In genomic region chr3:96268051-96268775, GRCm38 (mm10) we compare ENCODE assay signal across 8 mouse cellular contexts. TPM values are rescaled to one million over a fixed set of nuclear protein-coding genes. Genes with fewer than 3 reads are reported as not detected.
DNase-seq lines count a peak whose midpoint lies in the region; ATAC-seq lines count a peak whose summit lies in the region.

TSS of gene Hist2h3b (plus strand) at chr3:96268654.

- H3K4me1 ChIP-seq in hindbrain, embryonic 13.5 days (replicated peaks) = peaks cover 27% of the 10 kb centered on the region

- WGBS in hindbrain, embryonic 13.5 days = 23% methylated on average over 30 of the region's 30 CpGs

- peak within 1 kb of the TSS; percentile 54 for H3K4me3 ChIP-seq in hindbrain, embryonic 13.5 days

- no peaks in the 10 kb centered on the region for H3K27me3 ChIP-seq in hindbrain, embryonic 13.5 days

- ATAC-seq in hindbrain, embryonic 13.5 days (ENCODE audit: low FRiP score) = peak; percentile 68

- H3K36me3 ChIP-seq in hindbrain, embryonic 13.5 days = no peaks in the 10 kb centered on the region

- peak; percentile 94 for DNase-seq in R1 (ENCODE audit: low read depth, low spot score)
- DNase-seq in cerebellum, postnatal 14 days = peak; percentile 77 to 84
- peak; percentile 70 to 72 for DNase-seq in frontal cortex, postnatal 25 days (ENCODE audit: low spot score in 2 of 2)
- DNase-seq in layer of hippocampus, postnatal 25 days (ENCODE audit: extremely low spot score in 1 of 2, low spot score in 1 of 2) = peak; percentile 74 to 76
- peak; percentile 89 for DNase-seq in lung, postnatal 25 days (ENCODE audit: low spot score)
- DNase-seq in retina, postnatal 1 day = peak; percentile 94
- peak; percentile 85 for DNase-seq in thymus, postnatal 4 days

- no peaks in the 10 kb centered on the region for H3K9me3 ChIP-seq in hindbrain, embryonic 13.5 days

- H3K27ac ChIP-seq in hindbrain, embryonic 13.5 days = peak within 1 kb of the TSS; percentile 96

- H3K4me2 ChIP-seq in hindbrain, embryonic 13.5 days = peak within 1 kb of the TSS; percentile 84

- peak within 1 kb of the TSS; percentile 67 for H3K9ac ChIP-seq in hindbrain, embryonic 13.5 days

RNA-seq across cellular contexts. Expression of gene Hist2h3b, which starts in this region (rescaled TPM):
- 19.6 and 22.4 TPM in 2 replicates for polyA plus RNA-seq in hindbrain, embryonic 13.5 days (2015; fragmentation: Nextera tagmentation; extraction: Ambion mirVana)
- 10 to 100 TPM; 41.9 to 53.6 TPM for total RNA-seq in layer of hippocampus, postnatal 25 days (2021)

Comparison
In these comparisons a context has a peak if more than half of its experiments do, and no peak if none do; other contexts are left out.
1. Peak in every context shown above with its lines: DNase-seq, ATAC-seq, H3K4me3 ChIP-seq and H3K27ac ChIP-seq.